Mouse (Mus musculus): ENCODE data around the gene Pcyt2. TPM values are rescaled to one million over a fixed set of nuclear protein-coding genes. Genes with fewer than 3 reads are reported as not detected.

Pcyt2 gene
- polyA plus RNA-seq, 1 experiment: 432 TPM

DNA sequence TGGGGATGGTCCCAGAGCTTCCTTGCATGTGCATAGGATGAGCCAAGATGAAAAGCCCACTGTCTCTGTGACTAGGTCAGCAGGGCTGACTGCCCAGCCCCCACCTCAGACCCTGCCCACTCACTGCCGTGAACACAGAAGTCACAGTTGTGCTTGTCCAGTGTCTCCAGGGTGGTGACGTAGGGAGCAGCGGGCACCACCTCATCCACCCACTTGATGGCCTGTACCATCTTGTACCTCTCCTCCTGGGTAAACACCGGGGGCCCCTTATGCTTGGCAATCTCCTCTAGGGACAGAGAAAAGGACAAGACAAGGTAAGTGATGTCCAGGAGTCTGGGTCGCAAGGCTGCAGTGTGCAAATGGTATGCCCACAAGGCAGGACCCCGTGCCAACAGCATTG lies 2.6 kb downstream of the Pcyt2 start:
- Histone ChIP-seq H3K4me3 (ENCODE audit: insufficient read depth, low read depth, low read length) (no peak overlapping the region), H3K27me3 (replicated peaks; ENCODE audit: control insufficient read depth, insufficient read depth, low read length) (no peaks in the 10 kb centered on the region), H3K36me3 (ENCODE audit: control insufficient read depth, insufficient read depth, low read length) (peaks cover 6% of the 10 kb centered on the region; the same call in 1 of the 2 replicates), H3K4me1 (ENCODE audit: control insufficient read depth, insufficient read depth, low read length) (peaks cover 14% of the 10 kb centered on the region), H3K27ac (ENCODE audit: insufficient read depth, low read depth, low read length) (no peak overlapping the region)
- 91% methylated on average over 6 of the region's 6 CpGs for WGBS
- no peak for TF ChIP-seq POLR2A (IDR thresholded peaks at IDR 0.05; ENCODE audit: low read depth, low read length)
- no peak for TF ChIP-seq CTCF (conservative IDR thresholded peaks at IDR 0.05; ENCODE audit: insufficient read depth, insufficient read length, low read depth, low read length)
- DNase-seq: no peak

DNA sequence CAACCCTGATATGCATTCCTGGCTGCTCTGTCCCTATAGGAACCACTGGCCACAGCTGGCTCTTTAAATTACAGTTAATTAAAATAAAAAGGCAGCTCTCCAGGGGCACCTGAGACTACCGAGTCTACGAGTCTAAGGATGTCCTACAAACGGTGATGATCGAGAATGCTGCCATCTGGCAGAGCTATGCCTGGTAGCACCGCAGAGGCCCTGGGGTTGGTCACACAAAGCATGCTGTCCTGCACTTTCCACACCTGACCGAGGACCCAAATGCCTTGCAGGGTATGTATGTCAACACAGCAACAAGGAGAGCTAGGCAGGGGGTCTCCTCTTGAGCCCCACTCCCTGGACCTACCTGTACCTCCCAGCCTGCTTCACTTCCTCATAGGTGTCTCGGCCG lies 3.8 kb downstream of the Pcyt2 start:
- WGBS: 81% methylated on average over 8 of the region's 8 CpGs
- H3K4me1 ChIP-seq (ENCODE audit: control insufficient read depth, insufficient read depth, low read length): peaks cover 15% of the 10 kb centered on the region
- H3K27me3 ChIP-seq (replicated peaks; ENCODE audit: control insufficient read depth, insufficient read depth, low read length): no peaks in the 10 kb centered on the region
- DNase-seq: no peak
- TF ChIP-seq CTCF (conservative IDR thresholded peaks at IDR 0.05; ENCODE audit: insufficient read depth, insufficient read length, low read depth, low read length) (no peak), POLR2A (IDR thresholded peaks at IDR 0.05; ENCODE audit: low read depth, low read length) (no peak)
- no peak overlapping the region for H3K4me3 ChIP-seq (ENCODE audit: insufficient read depth, low read depth, low read length)
- H3K27ac ChIP-seq (ENCODE audit: insufficient read depth, low read depth, low read length): no peak overlapping the region
- H3K36me3 ChIP-seq (ENCODE audit: control insufficient read depth, insufficient read depth, low read length): peaks cover 6% of the 10 kb centered on the region; the same call in 1 of the 2 replicates

DNA sequence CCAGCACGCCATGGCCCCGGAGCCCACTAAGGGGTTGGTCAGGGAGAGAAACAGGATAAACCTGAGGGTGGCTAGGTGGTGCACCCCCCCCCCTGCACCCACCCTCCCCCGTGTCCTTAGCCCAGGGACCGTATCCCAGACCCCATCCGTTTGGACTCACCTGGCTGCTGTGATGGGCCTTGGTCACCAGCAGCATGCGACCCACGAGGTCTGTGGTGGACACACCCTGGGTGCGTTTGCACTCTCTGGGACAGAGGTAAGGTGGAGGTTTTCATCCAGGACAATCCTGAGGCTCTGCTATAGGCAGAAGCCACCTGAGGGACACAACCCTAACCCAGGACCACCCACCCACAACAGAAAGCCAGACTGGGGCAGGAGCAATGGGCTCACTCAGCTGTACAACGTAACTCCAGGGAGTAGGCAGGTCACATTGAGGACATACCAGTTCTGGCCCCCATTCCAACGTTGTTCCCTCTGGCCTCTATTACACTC lies 4.2 kb downstream of the Pcyt2 start:
- no peak for TF ChIP-seq CTCF (conservative IDR thresholded peaks at IDR 0.05; ENCODE audit: insufficient read depth, insufficient read length, low read depth, low read length)
- TF ChIP-seq POLR2A (IDR thresholded peaks at IDR 0.05; ENCODE audit: low read depth, low read length): no peak
- no peaks in the 10 kb centered on the region for H3K27me3 ChIP-seq (replicated peaks; ENCODE audit: control insufficient read depth, insufficient read depth, low read length)
- H3K36me3 ChIP-seq (ENCODE audit: control insufficient read depth, insufficient read depth, low read length): peaks cover 5% of the 10 kb centered on the region; the same call in 1 of the 2 replicates
- DNase-seq: no peak
- peaks cover 19% of the 10 kb centered on the region for H3K4me1 ChIP-seq (ENCODE audit: control insufficient read depth, insufficient read depth, low read length)
- WGBS: 80% methylated on average over 10 of the region's 10 CpGs
- no peak overlapping the region for H3K27ac ChIP-seq (ENCODE audit: insufficient read depth, low read depth, low read length)
- no peak overlapping the region for H3K4me3 ChIP-seq (ENCODE audit: insufficient read depth, low read depth, low read length)

DNA sequence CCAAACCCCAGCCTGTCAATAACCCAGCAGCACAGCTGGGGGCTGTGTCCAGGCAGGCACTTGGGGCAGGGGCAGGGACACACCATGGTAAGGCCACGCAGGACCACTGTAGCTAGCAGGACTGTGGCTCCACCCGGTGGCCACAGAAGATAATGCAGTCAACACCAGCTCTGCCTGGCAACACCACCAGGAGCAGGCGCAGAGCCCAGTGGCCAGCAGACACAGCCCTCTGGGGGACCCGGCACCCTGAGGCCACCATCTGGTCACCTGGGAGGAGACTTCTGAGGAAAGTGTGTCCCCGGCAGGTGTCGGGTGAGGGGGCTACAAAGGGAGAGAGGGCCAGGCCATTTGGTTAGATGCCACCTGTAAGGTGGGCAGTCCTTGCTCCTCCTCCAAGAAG lies 5.0 kb downstream of the Pcyt2 start:
- Histone ChIP-seq H3K27ac (ENCODE audit: insufficient read depth, low read depth, low read length) (no peak overlapping the region), H3K36me3 (ENCODE audit: control insufficient read depth, insufficient read depth, low read length) (peaks cover 3% of the 10 kb centered on the region; the same call in 1 of the 2 replicates)
- 26% methylated on average over 6 of the region's 6 CpGs for WGBS

DNA sequence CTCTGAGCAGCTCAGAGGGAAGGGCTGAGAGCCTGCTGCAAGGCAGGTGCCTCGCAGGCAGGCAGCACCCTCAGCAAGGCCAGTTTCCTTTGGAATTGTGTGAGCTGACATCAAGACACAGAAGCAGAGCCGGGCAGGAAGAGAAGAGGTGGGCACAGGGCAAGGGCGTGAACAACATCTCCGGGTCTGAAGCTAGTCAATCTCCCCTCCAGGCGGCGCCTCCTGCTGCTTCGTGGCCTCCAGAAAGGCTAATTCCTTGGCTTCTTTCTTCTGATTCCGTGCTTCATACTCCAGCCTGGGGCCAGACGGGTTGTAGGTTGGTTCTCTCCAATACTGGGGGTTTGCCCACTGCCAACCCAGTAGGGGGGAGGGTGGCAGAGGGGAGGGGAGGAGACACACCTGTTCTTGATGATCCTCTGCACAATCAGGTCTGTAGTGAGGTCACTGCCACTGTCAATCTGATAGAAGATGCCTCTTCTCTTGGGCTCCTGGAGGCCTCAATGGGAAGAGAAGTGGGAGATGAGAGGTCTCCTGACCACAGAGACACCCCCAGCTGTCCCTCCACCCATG lies 7.2 kb downstream of the Pcyt2 start:
- H3K27ac ChIP-seq (ENCODE audit: insufficient read depth, low read depth, low read length): no peak overlapping the region
- H3K4me1 ChIP-seq (ENCODE audit: control insufficient read depth, insufficient read depth, low read length): peaks cover 5% of the 10 kb centered on the region
- WGBS: 80% methylated on average over 9 of the region's 9 CpGs
- DNase-seq: no peak
- no peaks in the 10 kb centered on the region for H3K27me3 ChIP-seq (replicated peaks; ENCODE audit: control insufficient read depth, insufficient read depth, low read length)
- TF ChIP-seq POLR2A (IDR thresholded peaks at IDR 0.05; ENCODE audit: low read depth, low read length) (no peak), CTCF (conservative IDR thresholded peaks at IDR 0.05; ENCODE audit: insufficient read depth, insufficient read length, low read depth, low read length) (no peak)
- peaks cover 3% of the 10 kb centered on the region; the same call in 1 of the 2 replicates for H3K36me3 ChIP-seq (ENCODE audit: control insufficient read depth, insufficient read depth, low read length)
- H3K4me3 ChIP-seq (ENCODE audit: insufficient read depth, low read depth, low read length): no peak overlapping the region

More for the DNA sequence above, 5.0 kb downstream of the Pcyt2 start:
- peak; percentile 79 for DNase-seq
- no peak for TF ChIP-seq POLR2A (IDR thresholded peaks at IDR 0.05; ENCODE audit: low read depth, low read length)
- TF ChIP-seq CTCF (conservative IDR thresholded peaks at IDR 0.05; ENCODE audit: insufficient read depth, insufficient read length, low read depth, low read length): peak; percentile 84
- H3K4me3 ChIP-seq (ENCODE audit: insufficient read depth, low read depth, low read length): no peak overlapping the region
- peaks cover 15% of the 10 kb centered on the region for H3K4me1 ChIP-seq (ENCODE audit: control insufficient read depth, insufficient read depth, low read length)
- H3K27me3 ChIP-seq (replicated peaks; ENCODE audit: control insufficient read depth, insufficient read depth, low read length): no peaks in the 10 kb centered on the region

DNA sequence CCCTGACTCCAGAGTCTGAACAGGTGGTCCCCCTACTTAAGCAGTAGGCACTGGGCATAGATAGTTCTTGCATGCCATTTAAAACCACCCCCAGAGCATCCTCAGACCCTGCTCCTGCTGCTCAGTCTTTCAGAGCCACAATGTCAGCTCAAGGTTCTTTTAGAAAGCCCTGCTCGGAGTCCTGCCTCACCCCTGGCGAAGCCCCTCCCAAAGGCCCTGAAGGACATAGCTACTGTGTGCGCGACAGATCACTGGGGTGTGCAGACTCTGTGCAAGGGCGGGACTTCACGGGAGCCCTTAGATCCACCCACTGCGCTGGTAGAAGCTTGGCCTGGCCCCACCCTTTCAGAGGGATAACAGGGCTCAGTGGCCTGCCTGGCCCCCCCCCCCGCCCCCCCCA lies 8.5 kb downstream of the Pcyt2 start:
- Histone ChIP-seq H3K27me3 (replicated peaks; ENCODE audit: control insufficient read depth, insufficient read depth, low read length) (no peaks in the 10 kb centered on the region), H3K4me1 (ENCODE audit: control insufficient read depth, insufficient read depth, low read length) (peaks cover 5% of the 10 kb centered on the region; the same call in 1 of the 2 replicates), H3K36me3 (ENCODE audit: control insufficient read depth, insufficient read depth, low read length) (peaks cover 3% of the 10 kb centered on the region; the same call in 1 of the 2 replicates), H3K4me3 (ENCODE audit: insufficient read depth, low read depth, low read length) (no peak overlapping the region), H3K27ac (ENCODE audit: insufficient read depth, low read depth, low read length) (peak overlapping the region; percentile 61)
- WGBS: 40% methylated on average over 8 of the region's 8 CpGs
- TF ChIP-seq CTCF (conservative IDR thresholded peaks at IDR 0.05; ENCODE audit: insufficient read depth, insufficient read length, low read depth, low read length) (peak; percentile 3; the same call in 1 of the 2 replicates), POLR2A (IDR thresholded peaks at IDR 0.05; ENCODE audit: low read depth, low read length) (no peak)
- DNase-seq: peak; percentile 73

DNA sequence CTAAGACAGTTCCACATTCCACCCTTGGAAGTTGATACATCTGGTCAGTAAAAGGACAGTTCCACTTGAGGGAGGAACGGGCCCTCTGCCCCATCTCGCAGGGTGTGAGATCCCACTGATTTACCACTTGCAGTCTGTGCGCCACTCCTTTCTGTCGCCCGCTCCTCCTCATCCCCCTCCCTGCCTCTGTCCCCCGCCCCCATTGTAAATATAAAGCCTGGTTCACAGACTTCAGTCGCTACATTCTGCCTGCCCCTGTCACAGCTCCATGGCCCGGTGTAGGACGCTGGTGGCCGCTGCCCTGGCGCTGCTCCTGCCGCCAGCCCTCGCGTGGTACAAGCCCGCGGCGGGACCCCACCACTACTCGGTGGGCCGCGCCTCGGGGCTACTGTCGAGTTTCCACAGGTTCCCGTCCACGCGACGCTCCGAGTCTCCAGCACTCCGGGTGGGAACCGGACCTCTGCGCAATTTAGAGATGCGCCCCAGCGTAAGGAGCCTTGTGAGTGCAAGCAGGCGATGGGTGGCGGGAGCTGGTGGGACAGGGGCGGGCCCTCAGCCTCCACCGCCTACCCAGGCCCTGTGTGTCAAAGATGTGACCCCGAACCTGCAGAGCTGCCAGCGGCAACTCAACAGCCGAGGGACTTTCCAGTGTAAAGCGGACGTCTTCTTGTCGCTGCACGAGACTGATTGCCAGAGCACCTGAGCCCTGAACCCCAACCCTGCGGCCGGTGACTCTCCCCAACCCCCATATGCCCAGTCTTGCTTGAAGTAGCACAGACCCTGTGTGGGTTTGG lies 9.3 kb downstream of the Pcyt2 start, which contains the start of gene Npb:
Npb (plus strand) TSS at position 237 of the 794 bp plus-strand sequence.
- TF ChIP-seq POLR2A (IDR thresholded peaks at IDR 0.05; ENCODE audit: low read depth, low read length) (no peak), CTCF (conservative IDR thresholded peaks at IDR 0.05; ENCODE audit: insufficient read depth, insufficient read length, low read depth, low read length) (no peak)
- Histone ChIP-seq H3K27ac (ENCODE audit: insufficient read depth, low read depth, low read length) (peak within 1 kb of the TSS; percentile 61), H3K4me3 (ENCODE audit: insufficient read depth, low read depth, low read length) (no peak within 1 kb of the TSS), H3K36me3 (ENCODE audit: control insufficient read depth, insufficient read depth, low read length) (peaks cover 3% of the 10 kb centered on the region; the same call in 1 of the 2 replicates), H3K27me3 (replicated peaks; ENCODE audit: control insufficient read depth, insufficient read depth, low read length) (no peaks in the 10 kb centered on the region), H3K4me1 (ENCODE audit: control insufficient read depth, insufficient read depth, low read length) (peaks cover 5% of the 10 kb centered on the region; the same call in 1 of the 2 replicates)
- DNase-seq: no peak
- 19% methylated on average over 45 of the region's 45 CpGs for WGBS
